Mouse (Mus musculus) forebrain, embryonic 14.5 days (tissue): ENCODE data around the gene Robo2. TPM values are rescaled to one million over a fixed set of nuclear protein-coding genes. Genes with fewer than 3 reads are reported as not detected.
A peak's percentile ranks its signal among the peaks of the same experiment; 100 is the strongest.
"Not testable (repeated sequence)": the region's sequence is repeated elsewhere in the genome, so short reads cannot be mapped to it uniquely, and the experiment has no call there.

ENCODE experiments used
- ATAC-seq: fragments of 200-750 bp; cut with Nextera tagmentation; 2 replicates; pipeline ENCODE4 v1.8.0; 2017; ENCODE audit warnings: mild to moderate bottlenecking, moderate library complexity
- DNase-seq: peaks from one replicate; pipeline ENCODE4 v3.0.0-alpha.2; 2015; ENCODE audit warnings: low spot score
- H3K27ac ChIP-seq: fragments of 300-500 bp; sonication (generic); 2 replicates; pipeline ENCODE4 v1.5.1; 2014; ENCODE audit warnings: low read depth, mild to moderate bottlenecking, control low read depth, low read length, moderate library complexity
- H3K27me3 ChIP-seq: fragments of 300-500 bp; sonication (generic); replicated peaks from 2 replicates; pipeline ENCODE4 v1.6.1; 2014; ENCODE audit warnings: low read length, control low read depth, mixed read lengths; ENCODE audit not compliant: control insufficient read depth, insufficient read depth
- H3K36me3 ChIP-seq: fragments of 300-500 bp; sonication (generic); 2 replicates; pipeline ENCODE4 v1.6.1; 2014; ENCODE audit warnings: low read length, control low read depth; ENCODE audit not compliant: control insufficient read depth, insufficient read depth
- H3K4me1 ChIP-seq: fragments of 300-500 bp; sonication (generic); 2 replicates; pipeline ENCODE4 v1.6.1; 2014; ENCODE audit warnings: antibody characterized with exemption, low read length, control low read depth; ENCODE audit not compliant: control insufficient read depth, insufficient read depth
- H3K4me2 ChIP-seq: fragments of 300-500 bp; sonication (generic); 2 replicates; pipeline ENCODE4 v1.6.1; 2014; ENCODE audit warnings: mild to moderate bottlenecking, control low read depth, low read length
- H3K4me3 ChIP-seq: fragments of 300-500 bp; sonication (generic); 2 replicates; pipeline ENCODE4 v1.5.1; 2014; ENCODE audit warnings: low read depth, low read length, control low read depth
- H3K9ac ChIP-seq: fragments of 300-500 bp; sonication (generic); 2 replicates; pipeline ENCODE4 v1.6.1; 2014; ENCODE audit warnings: mild to moderate bottlenecking, low read length, control low read depth, moderate library complexity
- H3K9me3 ChIP-seq: fragments of 300-500 bp; sonication (generic); replicated peaks from 2 replicates; pipeline ENCODE4 v1.6.1; 2016; ENCODE audit warnings: low read length, control low read depth, mixed read lengths; ENCODE audit not compliant: control insufficient read depth
- WGBS: fragments of 180-500 bp; shearing (Covaris S2); extraction: QIAGEN DNeasy Blood & Tissue Kit; methylation state at CpG from one replicate; pipeline ENCODE4 v1.1.7; 2014; 5-methylcytosine and 5-hydroxymethylcytosine counted together
- polyA plus RNA-seq: library from polyadenylated mRNA; unstranded; fragments of >200 nt; fragmentation: Nextera tagmentation; extraction: Ambion mirVana; gene quantifications from 2 replicates; pipeline ENCODE4 v1.2.1, GENCODE M21; 2014

The Robo2 gene
- polyA plus RNA-seq, 1 experiment from 2014 or later = 64.7 TPM

GRCm38 (mm10) chr16:74162041-74162440, 249.6 kb downstream of the Robo2 start:
- H3K27ac ChIP-seq = no peak overlapping the region
- no peaks in the 10 kb centered on the region for H3K36me3 ChIP-seq
- no peak overlapping the region for H3K4me2 ChIP-seq
- 83% methylated on average over 4 of the region's 4 CpGs for WGBS
- H3K27me3 ChIP-seq = no peaks in the 10 kb centered on the region
- H3K4me1 ChIP-seq = no peaks in the 10 kb centered on the region
- DNase-seq (no peak), ATAC-seq (no peak)
- H3K9me3 ChIP-seq = no peaks in the 10 kb centered on the region
- H3K4me3 ChIP-seq = no peak overlapping the region
- H3K9ac ChIP-seq = no peak overlapping the region

DNA sequence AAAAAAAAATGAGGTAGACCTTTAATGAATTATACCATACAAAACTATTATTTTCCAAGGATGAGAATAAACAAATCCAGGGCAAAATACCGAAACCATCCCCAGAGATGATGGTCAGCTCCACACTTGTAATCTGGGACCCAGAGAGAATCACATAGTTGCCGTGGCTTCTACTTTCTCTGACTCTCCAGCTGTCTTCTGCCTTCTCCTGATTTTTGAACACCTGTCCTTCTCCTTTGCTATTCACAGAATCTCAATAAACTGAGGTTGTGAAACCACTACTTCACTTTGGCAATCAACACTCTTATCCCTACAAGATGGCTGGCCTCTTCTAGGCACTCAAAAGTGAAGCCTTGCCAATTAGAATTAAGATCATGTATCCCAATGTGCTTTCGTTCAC, 252.4 kb downstream of the Robo2 start:
- DNase-seq (no peak), ATAC-seq (no peak)
- H3K36me3 ChIP-seq = no peaks in the 10 kb centered on the region
- 91% methylated on average over 3 of the region's 3 CpGs for WGBS
- H3K9me3 ChIP-seq = no peaks in the 10 kb centered on the region
- no peak overlapping the region for H3K27ac ChIP-seq
- no peaks in the 10 kb centered on the region for H3K4me1 ChIP-seq
- H3K9ac ChIP-seq = no peak overlapping the region
- H3K27me3 ChIP-seq = no peaks in the 10 kb centered on the region
- no peak overlapping the region for H3K4me2 ChIP-seq
- no peak overlapping the region for H3K4me3 ChIP-seq

- H3K27me3 ChIP-seq = no peaks in the 10 kb centered on the region
- H3K4me1 ChIP-seq = 0 out of 2 replicates have a peak, but pooled peaks cover 2% of the 10 kb centered on the region
- no peaks in the 10 kb centered on the region for H3K9me3 ChIP-seq
- 84% methylated on average over 1 of the region's 1 CpGs for WGBS
- H3K27ac ChIP-seq = no peak overlapping the region
- no peak overlapping the region for H3K4me3 ChIP-seq
- DNase-seq (no peak), ATAC-seq (no peak)
- no peak overlapping the region for H3K4me2 ChIP-seq
- no peak overlapping the region for H3K9ac ChIP-seq
- H3K36me3 ChIP-seq = no peaks in the 10 kb centered on the region
Observed at GRCm38 (mm10) chr16:74136181-74136580, 275.4 kb downstream of the Robo2 start.

GRCm38 (mm10) chr16:74132833-74133232, 278.8 kb downstream of the Robo2 start:
- DNase-seq (peak; percentile 16), ATAC-seq (no peak)
- Histone ChIP-seq H3K36me3 (no peaks in the 10 kb centered on the region), H3K9me3 (no peaks in the 10 kb centered on the region), H3K9ac (no peak overlapping the region), H3K4me1 (0 out of 2 replicates have a peak, but pooled peaks cover 2% of the 10 kb centered on the region), H3K27ac (no peak overlapping the region), H3K4me2 (no peak overlapping the region), H3K27me3 (no peaks in the 10 kb centered on the region), H3K4me3 (no peak overlapping the region)
- 64% methylated on average over 6 of the region's 6 CpGs for WGBS

- no peak overlapping the region for H3K4me3 ChIP-seq
- no peak overlapping the region for H3K27ac ChIP-seq
- no peak overlapping the region for H3K9ac ChIP-seq
- no peaks in the 10 kb centered on the region for H3K27me3 ChIP-seq
- H3K9me3 ChIP-seq = no peaks in the 10 kb centered on the region
- H3K36me3 ChIP-seq = no peaks in the 10 kb centered on the region
- 95% methylated on average over 5 of the region's 5 CpGs for WGBS
- no peak for ATAC-seq
- DNase-seq = no peak
- H3K4me1 ChIP-seq = 0 out of 2 replicates have a peak, but pooled peaks cover 2% of the 10 kb centered on the region
- no peak overlapping the region for H3K4me2 ChIP-seq
Observed at GRCm38 (mm10) chr16:74131370-74131769, 280.3 kb downstream of the Robo2 start.

GRCm38 (mm10) chr16:74128443-74128983, 283.1 kb downstream of the Robo2 start:
- H3K36me3 ChIP-seq = no peaks in the 10 kb centered on the region

DNA sequence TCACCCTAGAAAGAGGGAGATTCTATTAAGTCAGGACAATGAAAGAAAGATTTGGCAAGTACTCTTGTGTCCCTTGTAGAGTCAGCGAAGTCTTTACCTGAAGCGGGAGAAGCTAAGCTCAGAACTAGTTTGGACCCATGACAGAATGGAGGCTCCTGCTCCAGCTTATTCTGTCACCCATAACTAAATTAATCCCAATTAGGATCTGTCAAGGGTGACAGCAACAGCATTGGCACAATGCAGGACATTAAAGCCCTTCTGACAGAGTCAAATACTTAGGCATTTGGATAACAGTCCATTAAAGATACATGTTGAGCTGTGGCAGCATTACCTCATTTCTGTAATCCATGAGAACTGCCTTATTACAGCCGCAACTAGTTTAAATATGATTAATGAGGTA, 298.5 kb downstream of the Robo2 start:
- Histone ChIP-seq H3K9ac (no peak overlapping the region), H3K4me2 (no peak overlapping the region), H3K27me3 (no peaks in the 10 kb centered on the region), H3K27ac (no peak overlapping the region), H3K36me3 (no peaks in the 10 kb centered on the region), H3K4me1 (no peaks in the 10 kb centered on the region), H3K4me3 (no peak overlapping the region), H3K9me3 (no peaks in the 10 kb centered on the region)
- WGBS = 24% methylated on average over 3 of the region's 3 CpGs
- ATAC-seq = peak; percentile 82
- DNase-seq = peak; percentile 47

More at GRCm38 (mm10) chr16:74128443-74128983, 283.1 kb downstream of the Robo2 start:
- Histone ChIP-seq H3K9ac (no peak overlapping the region), H3K4me3 (no peak overlapping the region), H3K9me3 (no peaks in the 10 kb centered on the region), H3K27me3 (no peaks in the 10 kb centered on the region), H3K4me1 (no peaks in the 10 kb centered on the region), H3K4me2 (no peak overlapping the region), H3K27ac (no peak overlapping the region)
- 80% methylated on average over 5 of the region's 5 CpGs for WGBS
- no peak for DNase-seq
- ATAC-seq = no peak

DNA sequence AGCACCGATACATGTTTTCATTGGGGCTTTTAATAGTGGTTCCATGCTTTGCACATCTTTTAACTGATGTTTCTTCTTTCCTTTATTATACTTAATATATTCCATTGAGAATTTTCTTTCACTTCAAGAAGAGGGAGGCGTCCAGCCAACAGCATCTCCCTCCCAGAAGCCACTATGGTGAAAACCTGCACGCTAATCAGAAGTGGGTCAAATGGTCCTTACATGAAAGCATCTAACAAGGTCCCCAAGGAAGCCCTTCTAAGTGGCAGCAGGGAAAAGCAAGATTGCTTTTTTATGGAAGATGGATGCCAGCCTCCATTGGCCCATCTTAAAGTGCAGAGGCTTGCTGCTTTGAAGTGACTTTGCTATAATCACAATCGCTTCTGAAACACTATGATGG, 300.5 kb downstream of the Robo2 start:
- no peak overlapping the region for H3K9ac ChIP-seq
- no peak overlapping the region for H3K4me2 ChIP-seq
- no peaks in the 10 kb centered on the region for H3K36me3 ChIP-seq
- DNase-seq = no peak
- H3K9me3 ChIP-seq = no peaks in the 10 kb centered on the region
- no peak overlapping the region for H3K27ac ChIP-seq
- no peaks in the 10 kb centered on the region for H3K27me3 ChIP-seq
- H3K4me1 ChIP-seq = no peaks in the 10 kb centered on the region
- no peak for ATAC-seq
- no peak overlapping the region for H3K4me3 ChIP-seq
- 78% methylated on average over 4 of the region's 4 CpGs for WGBS

DNA sequence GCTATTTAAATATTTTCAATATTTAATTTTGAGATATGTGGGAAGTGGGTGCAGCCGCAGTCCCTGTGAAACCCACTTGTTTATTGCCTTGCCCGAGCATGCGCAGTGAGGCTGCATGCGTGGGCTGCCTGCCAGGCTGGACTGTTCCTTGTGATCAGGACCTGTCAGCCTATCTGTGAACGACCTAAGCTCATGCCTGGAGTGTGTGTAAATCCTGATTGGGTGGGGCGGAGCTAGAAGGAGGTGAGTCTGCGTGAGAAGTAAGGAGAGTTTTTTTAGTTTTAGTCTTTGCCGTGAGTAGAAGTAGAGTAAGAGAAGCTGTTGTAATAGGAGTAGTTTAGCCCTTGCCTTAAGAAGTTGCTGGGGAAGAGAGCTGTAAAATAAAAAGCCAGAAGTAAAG, 307.2 kb downstream of the Robo2 start:
- H3K9me3 ChIP-seq, H3K27ac ChIP-seq, H3K9ac ChIP-seq, H3K4me3 ChIP-seq, H3K27me3 ChIP-seq, ATAC-seq, DNase-seq, H3K4me2 ChIP-seq, H3K36me3 ChIP-seq, H3K4me1 ChIP-seq: not testable (repeated sequence)
- 83% methylated on average over 8 of the region's 8 CpGs for WGBS
